Mouse (Mus musculus): Measurements from ENCODE around the gene Fam217a. TPM values are rescaled to one million over a fixed set of nuclear protein-coding genes. Genes with fewer than 3 reads are reported as not detected.
"Not testable (repeated sequence)": the region's sequence is repeated elsewhere in the genome, so short reads cannot be mapped to it uniquely, and the experiment has no call there.

Fam217a gene
- polyA plus RNA-seq, 1 experiment from 2014 or later: 1.8 TPM

- peak; percentile 56 for ATAC-seq
- WGBS: 2% methylated on average over 32 of the region's 32 CpGs
These were observed 39.6 kb upstream of the Fam217a start, which contains the start of gene Eci3 for GRCm38 (mm10) chr13:34963511-34964397. Eci3 (minus strand) TSS chr13:34963810.

GRCm38 (mm10) chr13:34960996-34961770, 37.1 kb upstream of the Fam217a start:
- H3K4me3 ChIP-seq (ENCODE audit: low read depth, low read length): no peak overlapping the region
- no peak overlapping the region for H3K9ac ChIP-seq (replicated peaks; ENCODE audit: low read depth)
- H3K27ac ChIP-seq (ENCODE audit: low read length): no peak overlapping the region
- 78% methylated on average over 4 of the region's 4 CpGs for WGBS
- DNase-seq (ENCODE audit: low spot score) (no peak), ATAC-seq (no peak)
- TF ChIP-seq CTCF (IDR thresholded peaks at IDR 0.05): no peak
- no peak for TF ChIP-seq EP300 (IDR thresholded peaks at IDR 0.05)
- no peaks in the 10 kb centered on the region for H3K27me3 ChIP-seq (replicated peaks; ENCODE audit: insufficient read depth, low read length)
- no peak overlapping the region for H3K4me2 ChIP-seq (replicated peaks; ENCODE audit: low read depth, low read length)
- no peaks in the 10 kb centered on the region for H3K36me3 ChIP-seq (ENCODE audit: insufficient read depth, low read length)
- peaks cover 3% of the 10 kb centered on the region; the same call in 1 of the 2 replicates for H3K4me1 ChIP-seq (ENCODE audit: insufficient read depth, low read depth, low read length)
- no peaks in the 10 kb centered on the region for H3K9me3 ChIP-seq (ENCODE audit: low read length)

More at GRCm38 (mm10) chr13:34963511-34964397, 39.6 kb upstream of the Fam217a start, which contains the start of gene Eci3:
- no peaks in the 10 kb centered on the region for H3K36me3 ChIP-seq (ENCODE audit: insufficient read depth, low read length)
- TF ChIP-seq EP300 (IDR thresholded peaks at IDR 0.05) (no peak), CTCF (IDR thresholded peaks at IDR 0.05) (no peak)
- DNase-seq (ENCODE audit: low spot score): peak; percentile 49
- no peaks in the 10 kb centered on the region for H3K9me3 ChIP-seq (ENCODE audit: low read length)
- H3K4me2 ChIP-seq (replicated peaks; ENCODE audit: low read depth, low read length): peak within 1 kb of the TSS; percentile 69
- H3K4me3 ChIP-seq (ENCODE audit: low read depth, low read length): peak within 1 kb of the TSS; percentile 37
- 0 out of 2 replicates have a peak within 1 kb of the TSS, but pooled peaks have one; percentile 16 for H3K9ac ChIP-seq (replicated peaks; ENCODE audit: low read depth)
- no peaks in the 10 kb centered on the region for H3K27me3 ChIP-seq (replicated peaks; ENCODE audit: insufficient read depth, low read length)
- no peak within 1 kb of the TSS for H3K27ac ChIP-seq (ENCODE audit: low read length)
- H3K4me1 ChIP-seq (ENCODE audit: insufficient read depth, low read depth, low read length): peaks cover 3% of the 10 kb centered on the region; the same call in 1 of the 2 replicates

- not testable (repeated sequence) for DNase-seq (ENCODE audit: low spot score); H3K9me3 ChIP-seq (ENCODE audit: low read length); H3K4me2 ChIP-seq (replicated peaks; ENCODE audit: low read depth, low read length); ATAC-seq; H3K27ac ChIP-seq (ENCODE audit: low read length); H3K4me1 ChIP-seq (ENCODE audit: insufficient read depth, low read depth, low read length); H3K4me3 ChIP-seq (ENCODE audit: low read depth, low read length); H3K36me3 ChIP-seq (ENCODE audit: insufficient read depth, low read length); H3K9ac ChIP-seq (replicated peaks; ENCODE audit: low read depth); H3K27me3 ChIP-seq (replicated peaks; ENCODE audit: insufficient read depth, low read length)
- 86% methylated on average over 3 of the region's 3 CpGs for WGBS
These were observed 34.0 kb upstream of the Fam217a start for GRCm38 (mm10) chr13:34958158-34958557.

- DNase-seq (ENCODE audit: low spot score) (no peak), ATAC-seq (no peak)
- Histone ChIP-seq H3K9me3 (ENCODE audit: low read length) (no peaks in the 10 kb centered on the region), H3K27me3 (replicated peaks; ENCODE audit: insufficient read depth, low read length) (no peaks in the 10 kb centered on the region), H3K36me3 (ENCODE audit: insufficient read depth, low read length) (no peaks in the 10 kb centered on the region), H3K4me1 (ENCODE audit: insufficient read depth, low read depth, low read length) (no peaks in the 10 kb centered on the region), H3K27ac (ENCODE audit: low read length) (no peak overlapping the region), H3K4me2 (replicated peaks; ENCODE audit: low read depth, low read length) (no peak overlapping the region), H3K9ac (replicated peaks; ENCODE audit: low read depth) (no peak overlapping the region), H3K4me3 (ENCODE audit: low read depth, low read length) (no peak overlapping the region)
- 63% methylated on average over 4 of the region's 4 CpGs for WGBS
- TF ChIP-seq CTCF (IDR thresholded peaks at IDR 0.05): no peak
- TF ChIP-seq EP300 (IDR thresholded peaks at IDR 0.05): no peak
These were observed 32.8 kb upstream of the Fam217a start for GRCm38 (mm10) chr13:34956901-34957300.

GRCm38 (mm10) chr13:34951437-34951836, 27.3 kb upstream of the Fam217a start:
- H3K36me3 ChIP-seq (ENCODE audit: insufficient read depth, low read length); DNase-seq (ENCODE audit: low spot score); H3K4me3 ChIP-seq (ENCODE audit: low read depth, low read length); H3K4me1 ChIP-seq (ENCODE audit: insufficient read depth, low read depth, low read length); ATAC-seq; H3K27me3 ChIP-seq (replicated peaks; ENCODE audit: insufficient read depth, low read length); H3K27ac ChIP-seq (ENCODE audit: low read length); H3K4me2 ChIP-seq (replicated peaks; ENCODE audit: low read depth, low read length); H3K9me3 ChIP-seq (ENCODE audit: low read length); H3K9ac ChIP-seq (replicated peaks; ENCODE audit: low read depth): not testable (repeated sequence)
- 84% methylated on average over 2 of the region's 2 CpGs for WGBS

GRCm38 (mm10) chr13:34942370-34942769, 18.3 kb upstream of the Fam217a start:
- no peak overlapping the region for H3K4me3 ChIP-seq (ENCODE audit: low read depth, low read length)
- DNase-seq (ENCODE audit: low spot score) (no peak), ATAC-seq (no peak)
- H3K9me3 ChIP-seq (ENCODE audit: low read length): no peaks in the 10 kb centered on the region
- no peak overlapping the region for H3K4me2 ChIP-seq (replicated peaks; ENCODE audit: low read depth, low read length)
- H3K27ac ChIP-seq (ENCODE audit: low read length): no peak overlapping the region
- TF ChIP-seq CTCF (IDR thresholded peaks at IDR 0.05) (no peak), EP300 (IDR thresholded peaks at IDR 0.05) (no peak)
- H3K36me3 ChIP-seq (ENCODE audit: insufficient read depth, low read length): no peaks in the 10 kb centered on the region
- no peaks in the 10 kb centered on the region for H3K4me1 ChIP-seq (ENCODE audit: insufficient read depth, low read depth, low read length)
- H3K27me3 ChIP-seq (replicated peaks; ENCODE audit: insufficient read depth, low read length): no peaks in the 10 kb centered on the region
- no peak overlapping the region for H3K9ac ChIP-seq (replicated peaks; ENCODE audit: low read depth)

All from lung, postnatal 0 days (tissue).